Mouse (Mus musculus) ES-E14 (cell line): ENCODE results near the gene Dhx16.

Experiments
- MAFK ChIP-seq: IDR thresholded peaks from 2 replicates; pipeline ENCODE4 v1.6.1; 2014; ENCODE audit warnings: mild to moderate bottlenecking, low read depth, low read length, inconsistent platforms; ENCODE audit not compliant: insufficient read depth
- ZNF384 ChIP-seq: IDR thresholded peaks from 2 replicates; pipeline ENCODE4 v1.6.1; 2012; ENCODE audit warnings: low read depth, low read length, inconsistent platforms

DNA sequence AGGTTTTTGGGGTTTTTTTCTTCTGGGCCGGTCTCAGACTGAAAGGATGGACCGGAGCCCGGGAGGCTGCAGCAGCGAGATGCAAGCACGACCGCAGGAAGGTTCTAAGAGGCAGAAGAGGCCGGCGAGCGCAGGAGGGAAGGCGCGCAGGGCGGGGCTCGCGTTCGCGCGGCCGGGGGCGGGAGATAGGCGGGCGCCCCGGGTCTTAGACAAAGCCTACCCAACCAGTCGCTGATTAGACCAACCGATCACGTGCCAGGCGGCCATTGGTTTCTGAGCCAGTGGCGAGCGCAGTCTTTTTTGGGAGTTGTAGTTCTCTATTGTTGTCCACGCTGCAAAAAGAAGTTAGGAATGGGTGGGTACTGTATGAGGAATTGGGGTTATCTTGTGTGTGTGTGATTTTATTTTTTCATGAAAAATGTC is 41.5 kb upstream of the Dhx16 start, which contains the start of gene Tubb5:
- TF ChIP-seq ZNF384 (no peak), MAFK (no peak; the same call in 1 of the 2 replicates)
